Mouse (Mus musculus) heart, adult 8-10 months (tissue): Measurements from ENCODE around the gene Metrn. TPM values are rescaled to one million over a fixed set of nuclear protein-coding genes. Genes with fewer than 3 reads are reported as not detected.

Source experiments
- DNase-seq: peaks from one replicate; pipeline ENCODE4 v3.0.0; 2022; ENCODE audit warnings: low spot score
- total RNA-seq, 4 experiments: library from RNA; stranded (reverse); gene quantifications; 2 replicates each; pipeline ENCODE4 v1.2.4; 2022

Gene Metrn
- total RNA-seq, 4 experiments from 2014 or later: 58.8 to 75.3 (median 65.7) TPM

GRCm38 (mm10) chr17:25775318-25776062 lies 21.4 kb downstream of the Metrn start:
- DNase-seq: no peak

GRCm38 (mm10) chr17:25773549-25774120 lies 23.3 kb downstream of the Metrn start, which contains the start of gene Narfl:
TSS of gene Narfl (plus strand) at chr17:25773776.
- DNase-seq: peak; percentile 97

GRCm38 (mm10) chr17:25769331-25769730 lies 27.6 kb downstream of the Metrn start:
- no peak for DNase-seq

GRCm38 (mm10) chr17:25765886-25766285 lies 31.1 kb downstream of the Metrn start:
- no peak for DNase-seq

- DNase-seq: no peak
Observed at GRCm38 (mm10) chr17:25762591-25762990, 34.3 kb downstream of the Metrn start.

- DNase-seq: no peak
Observed at GRCm38 (mm10) chr17:25761561-25761970, 35.4 kb downstream of the Metrn start.

- DNase-seq: no peak
Observed at GRCm38 (mm10) chr17:25760148-25760547, 36.8 kb downstream of the Metrn start.

- DNase-seq: no peak
Observed at GRCm38 (mm10) chr17:25757691-25758090, 39.2 kb downstream of the Metrn start.

GRCm38 (mm10) chr17:25756378-25757242 lies 40.3 kb downstream of the Metrn start:
- no peak for DNase-seq

- no peak for DNase-seq
Observed at GRCm38 (mm10) chr17:25755627-25756377, 41.1 kb downstream of the Metrn start.

GRCm38 (mm10) chr17:25755086-25755485 lies 41.9 kb downstream of the Metrn start:
- no peak for DNase-seq

GRCm38 (mm10) chr17:25754241-25754640 lies 42.7 kb downstream of the Metrn start, which contains the start of gene Msln:
TSS of gene Msln (minus strand) at chr17:25754378.
- DNase-seq: no peak

- DNase-seq: no peak
Observed at GRCm38 (mm10) chr17:25751446-25751845, 45.5 kb downstream of the Metrn start.

- no peak for DNase-seq
Observed at GRCm38 (mm10) chr17:25749314-25749713, 47.6 kb downstream of the Metrn start.

GRCm38 (mm10) chr17:25748238-25748637 lies 48.7 kb downstream of the Metrn start:
- DNase-seq: no peak

GRCm38 (mm10) chr17:25744311-25744710 lies 52.6 kb downstream of the Metrn start:
- no peak for DNase-seq

GRCm38 (mm10) chr17:25743831-25744230 lies 53.1 kb downstream of the Metrn start:
- no peak for DNase-seq
